Mouse (Mus musculus) lung, postnatal 0 days (tissue): ENCODE data around the gene Qrfpr. TPM values are rescaled to one million over a fixed set of nuclear protein-coding genes. Genes with fewer than 3 reads are reported as not detected.
A peak's percentile ranks its signal among the peaks of the same experiment; 100 is the strongest.

Experiments
- ATAC-seq: fragments of 200-750 bp; cut with Nextera tagmentation; 2 replicates; pipeline ENCODE4 v1.8.0; 2017; ENCODE audit warnings: moderate library complexity
- DNase-seq: peaks from one replicate; pipeline ENCODE4 v3.0.0-alpha.2; 2016; ENCODE audit warnings: low spot score
- H3K27ac ChIP-seq: fragments of 300-500 bp; sonication (generic); 2 replicates; pipeline ENCODE4 v1.5.1; 2014; ENCODE audit warnings: antibody characterized with exemption, mild to moderate bottlenecking, low read length, mixed read lengths
- H3K27me3 ChIP-seq: fragments of 300-500 bp; sonication (generic); replicated peaks from 2 replicates; pipeline ENCODE4 v1.6.1; 2014; ENCODE audit warnings: low read length, mixed read lengths; ENCODE audit not compliant: insufficient read depth
- H3K36me3 ChIP-seq: fragments of 300-500 bp; sonication (generic); 2 replicates; pipeline ENCODE4 v1.6.1; 2014; ENCODE audit warnings: low read length, mixed read lengths; ENCODE audit not compliant: insufficient read depth
- H3K4me1 ChIP-seq: fragments of 300-500 bp; sonication (generic); 2 replicates; pipeline ENCODE4 v1.6.1; 2014; ENCODE audit warnings: antibody characterized with exemption, low read depth, low read length, mixed read lengths; ENCODE audit not compliant: insufficient read depth
- H3K4me2 ChIP-seq: fragments of 300-500 bp; sonication (generic); replicated peaks from 2 replicates; pipeline ENCODE4 v1.6.1; 2014; ENCODE audit warnings: low read depth, mild to moderate bottlenecking, low read length, moderate library complexity, mixed read lengths
- H3K4me3 ChIP-seq: fragments of 300-500 bp; sonication (generic); 2 replicates; pipeline ENCODE4 v1.5.1; 2014; ENCODE audit warnings: low read depth, low read length
- H3K9ac ChIP-seq: fragments of 300-500 bp; sonication (generic); replicated peaks from 2 replicates; pipeline ENCODE4 v1.6.1; 2014; ENCODE audit warnings: low read depth, mild to moderate bottlenecking
- H3K9me3 ChIP-seq: fragments of 300-500 bp; sonication (generic); 2 replicates; pipeline ENCODE4 v1.6.1; 2016; ENCODE audit warnings: low read length, mixed read lengths
- CTCF ChIP-seq: IDR thresholded peaks from 2 replicates; pipeline ENCODE4 v1.5.1; 2016; ENCODE audit warnings: antibody characterized with exemption, mild to moderate bottlenecking
- EP300 ChIP-seq: IDR thresholded peaks from 2 replicates; pipeline ENCODE4 v1.6.1; 2016; ENCODE audit warnings: antibody characterized with exemption, mild to moderate bottlenecking, control low read depth
- WGBS: fragments of 180-500 bp; shearing (Covaris S2); extraction: QIAGEN DNeasy Blood & Tissue Kit; methylation state at CpG from one replicate; pipeline ENCODE4 v1.1.7; 2014; 5-methylcytosine and 5-hydroxymethylcytosine counted together
- polyA plus RNA-seq: library from polyadenylated mRNA; unstranded; fragments of >200 nt; fragmentation: Nextera tagmentation; extraction: Ambion mirVana; gene quantifications from 2 replicates; pipeline ENCODE4 v1.2.1, GENCODE M21; 2015

Gene Qrfpr
- polyA plus RNA-seq, 1 experiment from 2014 or later, result 0.75 TPM

DNA sequence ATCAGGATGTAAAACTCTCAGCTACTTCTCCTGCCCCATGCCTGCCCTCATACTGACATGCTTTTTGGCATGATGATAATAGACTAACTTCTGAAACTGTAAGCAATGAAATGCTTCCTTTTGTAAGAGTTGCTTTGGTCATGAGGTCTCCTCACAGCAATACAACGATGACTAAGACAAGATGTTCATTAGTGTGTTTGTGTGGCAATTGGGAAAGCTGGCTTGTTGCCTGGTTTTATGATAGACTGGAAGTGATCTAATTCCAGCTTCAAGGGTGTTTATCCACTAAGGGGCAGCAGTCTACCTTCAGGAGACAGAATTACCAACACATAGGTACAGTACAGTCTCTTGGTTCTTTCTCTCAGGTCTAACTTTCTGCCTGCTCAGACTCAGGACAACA lies 5.1 kb upstream of the Qrfpr start:
- Histone ChIP-seq H3K4me2 (no peak overlapping the region), H3K36me3 (no peaks in the 10 kb centered on the region), H3K27ac (no peak overlapping the region), H3K27me3 (0 out of 2 replicates have a peak, but pooled peaks cover under 1% of the 10 kb centered on the region), H3K9me3 (no peaks in the 10 kb centered on the region), H3K4me3 (no peak overlapping the region), H3K9ac (no peak overlapping the region), H3K4me1 (no peaks in the 10 kb centered on the region)
- 61% methylated on average over 1 of the region's 1 CpGs for WGBS
- ATAC-seq (no peak), DNase-seq (peak; percentile 30)
- TF ChIP-seq EP300 (no peak), CTCF (no peak)

- Histone ChIP-seq H3K9me3 (no peaks in the 10 kb centered on the region), H3K27ac (no peak overlapping the region), H3K27me3 (0 out of 2 replicates have a peak, but pooled peaks cover 5% of the 10 kb centered on the region), H3K4me2 (no peak overlapping the region), H3K4me3 (no peak overlapping the region), H3K9ac (no peak overlapping the region), H3K36me3 (no peaks in the 10 kb centered on the region), H3K4me1 (no peaks in the 10 kb centered on the region)
- TF ChIP-seq CTCF (no peak), EP300 (no peak)
- ATAC-seq, result no peak
- DNase-seq, result no peak
- 23% methylated on average over 2 of the region's 2 CpGs for WGBS
Measured at GRCm38 (mm10) chr3:36223361-36223760, 1.2 kb upstream of the Qrfpr start.

DNA sequence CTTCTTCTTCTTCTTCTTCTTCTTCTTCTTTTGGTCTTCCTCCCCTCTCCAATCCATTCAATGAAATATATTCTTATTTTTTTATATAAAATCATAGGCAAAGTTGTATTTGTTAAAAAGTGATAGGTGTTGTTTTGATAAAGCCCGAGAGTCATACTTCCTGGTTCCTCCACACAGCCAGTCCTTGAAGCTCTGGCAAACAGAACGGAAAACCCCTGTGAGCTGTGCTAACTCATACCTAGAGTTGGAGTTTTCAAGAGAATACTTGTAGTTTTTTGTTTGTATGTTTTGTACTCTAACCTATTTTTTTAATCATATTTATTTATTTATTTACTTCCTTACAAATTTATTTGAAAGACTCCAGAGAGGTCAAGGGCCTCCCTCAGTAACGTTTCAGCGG lies 9.4 kb downstream of the Qrfpr start:
- TF ChIP-seq EP300 (no peak), CTCF (no peak)
- no peaks in the 10 kb centered on the region for H3K4me1 ChIP-seq
- H3K4me2 ChIP-seq, result no peak overlapping the region
- H3K9ac ChIP-seq, result no peak overlapping the region
- no peaks in the 10 kb centered on the region for H3K9me3 ChIP-seq
- ATAC-seq, result no peak
- no peak for DNase-seq
- H3K27me3 ChIP-seq, result no peaks in the 10 kb centered on the region
- no peak overlapping the region for H3K4me3 ChIP-seq
- 68% methylated on average over 4 of the region's 4 CpGs for WGBS
- H3K27ac ChIP-seq, result no peak overlapping the region
- no peaks in the 10 kb centered on the region for H3K36me3 ChIP-seq

- Histone ChIP-seq H3K9me3 (no peaks in the 10 kb centered on the region), H3K27ac (no peak overlapping the region), H3K36me3 (no peaks in the 10 kb centered on the region), H3K4me1 (no peaks in the 10 kb centered on the region), H3K4me2 (no peak overlapping the region), H3K9ac (no peak overlapping the region), H3K27me3 (no peaks in the 10 kb centered on the region), H3K4me3 (no peak overlapping the region)
- ATAC-seq, result no peak
- 14% methylated on average over 2 of the region's 2 CpGs for WGBS
- DNase-seq, result peak; percentile 24
- no peak for TF ChIP-seq EP300
- TF ChIP-seq CTCF, result no peak
Measured at GRCm38 (mm10) chr3:36210939-36211338, 11.2 kb downstream of the Qrfpr start.

- H3K27me3 ChIP-seq, result no peaks in the 10 kb centered on the region
- ATAC-seq (no peak), DNase-seq (peak; percentile 87)
- no peaks in the 10 kb centered on the region for H3K9me3 ChIP-seq
- H3K4me2 ChIP-seq, result no peak overlapping the region
- H3K9ac ChIP-seq, result no peak overlapping the region
- no peak overlapping the region for H3K27ac ChIP-seq
- no peaks in the 10 kb centered on the region for H3K36me3 ChIP-seq
- TF ChIP-seq CTCF (peak; percentile 72), EP300 (no peak)
- 44% methylated on average over 11 of the region's 11 CpGs for whole genome bisulfite sequencing
- no peak overlapping the region for H3K4me3 ChIP-seq
- H3K4me1 ChIP-seq, result no peaks in the 10 kb centered on the region
Measured at GRCm38 (mm10) chr3:36209776-36210555, 12.1 kb downstream of the Qrfpr start.

DNA sequence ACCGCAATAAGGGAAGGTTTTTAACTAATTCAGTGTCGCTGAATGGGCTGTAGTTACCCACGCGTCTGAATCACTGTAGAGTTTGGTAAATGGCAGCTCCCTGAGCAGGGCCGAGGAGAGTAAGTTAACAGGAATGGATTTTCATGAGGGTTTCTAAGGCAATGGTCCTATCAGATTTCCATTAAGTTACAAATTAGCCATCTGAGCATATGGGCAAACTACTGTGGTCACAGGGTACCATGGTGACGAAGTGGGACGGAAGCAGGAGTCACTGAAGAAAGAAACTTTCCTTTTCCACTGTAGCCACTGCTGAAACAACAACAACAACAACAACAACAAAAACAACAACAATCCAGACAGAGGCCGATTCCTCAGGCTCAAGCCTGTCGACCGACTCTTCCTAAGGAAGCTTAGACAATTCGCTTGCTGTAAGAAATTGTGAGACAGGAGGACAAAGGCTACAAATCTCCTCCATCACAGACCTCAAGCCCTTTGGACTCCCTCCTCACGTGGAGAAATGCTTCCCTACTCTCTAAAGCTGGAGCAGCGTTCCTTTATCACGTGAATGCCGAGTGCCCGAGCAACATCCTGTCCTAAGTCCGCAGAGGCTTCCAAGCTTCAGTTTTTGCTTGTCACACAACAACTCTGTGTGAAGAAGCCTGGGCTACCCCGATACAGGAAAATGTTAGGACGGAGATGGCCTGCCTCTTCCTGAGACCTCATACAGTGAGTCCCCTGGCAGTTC lies 14.4 kb downstream of the Qrfpr start:
- no peaks in the 10 kb centered on the region for H3K27me3 ChIP-seq
- H3K4me1 ChIP-seq, result no peaks in the 10 kb centered on the region
- DNase-seq (no peak), ATAC-seq (no peak)
- WGBS, result 68% methylated on average over 19 of the region's 19 CpGs
- TF ChIP-seq CTCF (no peak), EP300 (no peak)
- no peak overlapping the region for H3K4me2 ChIP-seq
- H3K9ac ChIP-seq, result no peak overlapping the region
- H3K27ac ChIP-seq, result no peak overlapping the region
- H3K36me3 ChIP-seq, result no peaks in the 10 kb centered on the region
- H3K4me3 ChIP-seq, result no peak overlapping the region
- H3K9me3 ChIP-seq, result no peaks in the 10 kb centered on the region
